Mouse (Mus musculus) heart, postnatal 0 days (tissue): Measurements from ENCODE around the gene Lrpap1. TPM values are rescaled to one million over a fixed set of nuclear protein-coding genes. Genes with fewer than 3 reads are reported as not detected.

ENCODE experiments used
- ATAC-seq: fragments of 200-750 bp; cut with Nextera tagmentation; 2 replicates; pipeline ENCODE4 v1.8.0; 2017; ENCODE audit warnings: low read depth, moderate number of reproducible peaks, moderate library complexity; ENCODE audit not compliant: insufficient read depth
- DNase-seq: peaks from one replicate; pipeline ENCODE4 v3.0.0-alpha.2; 2016; ENCODE audit warnings: low spot score
- H3K27ac ChIP-seq: fragments of 300-500 bp; sonication (generic); 2 replicates; pipeline ENCODE4 v1.5.1; 2014; ENCODE audit warnings: low read depth, mild to moderate bottlenecking
- H3K27me3 ChIP-seq: fragments of 300-500 bp; sonication (generic); 2 replicates; pipeline ENCODE4 v1.6.1; 2014; ENCODE audit warnings: low read length, mixed read lengths; ENCODE audit not compliant: control insufficient read depth, insufficient read depth
- H3K36me3 ChIP-seq: fragments of 300-500 bp; sonication (generic); replicated peaks from 2 replicates; pipeline ENCODE4 v1.6.1; 2014; ENCODE audit warnings: low read length, mixed read lengths; ENCODE audit not compliant: control insufficient read depth, insufficient read depth
- H3K4me1 ChIP-seq: fragments of 300-500 bp; sonication (generic); 2 replicates; pipeline ENCODE4 v1.6.1; 2014; ENCODE audit warnings: antibody characterized with exemption; ENCODE audit not compliant: control insufficient read depth, insufficient read depth
- H3K4me2 ChIP-seq: fragments of 300-500 bp; sonication (generic); 2 replicates; pipeline ENCODE4 v1.6.1; 2014; ENCODE audit warnings: low read depth, mild to moderate bottlenecking, low read length, moderate library complexity
- H3K4me3 ChIP-seq: fragments of 300-500 bp; sonication (generic); 2 replicates; pipeline ENCODE4 v1.5.1; 2014; ENCODE audit warnings: low read depth, low read length
- H3K9ac ChIP-seq: fragments of 300-500 bp; sonication (generic); replicated peaks from 2 replicates; pipeline ENCODE4 v1.6.1; 2014; ENCODE audit warnings: low read depth, low read length, mixed read lengths
- H3K9me3 ChIP-seq: fragments of 300-500 bp; sonication (generic); replicated peaks from 2 replicates; pipeline ENCODE4 v1.6.1; 2016; ENCODE audit warnings: low read length; ENCODE audit not compliant: control insufficient read depth
- CTCF ChIP-seq: IDR thresholded peaks from 2 replicates; pipeline ENCODE4 v1.5.1; 2016; ENCODE audit warnings: antibody characterized with exemption, control low read depth, low read depth
- EP300 ChIP-seq: IDR thresholded peaks from 2 replicates; pipeline ENCODE4 v1.6.1; 2016; ENCODE audit warnings: antibody characterized with exemption, low read depth
- WGBS: fragments of 180-500 bp; shearing (Covaris S2); extraction: QIAGEN DNeasy Blood & Tissue Kit; methylation state at CpG from one replicate; pipeline ENCODE4 v1.1.7; 2014; 5-methylcytosine and 5-hydroxymethylcytosine counted together
- polyA plus RNA-seq: library from polyadenylated mRNA; unstranded; fragments of >200 nt; fragmentation: Nextera tagmentation; extraction: Ambion mirVana; gene quantifications from 2 replicates; pipeline ENCODE4 v1.2.1, GENCODE M21; 2015
- total RNA-seq: library from RNA; depleted of rRNA; stranded (reverse); fragments of >200 nt; gene quantifications from 2 replicates; pipeline ENCODE4 v1.2.3, GENCODE M21; 2014; ENCODE audit warnings: low replicate concordance

The Lrpap1 gene
- total and polyA plus RNA-seq, 2 experiments from 2014 or later, result 43.7 to 85.8 TPM

DNA sequence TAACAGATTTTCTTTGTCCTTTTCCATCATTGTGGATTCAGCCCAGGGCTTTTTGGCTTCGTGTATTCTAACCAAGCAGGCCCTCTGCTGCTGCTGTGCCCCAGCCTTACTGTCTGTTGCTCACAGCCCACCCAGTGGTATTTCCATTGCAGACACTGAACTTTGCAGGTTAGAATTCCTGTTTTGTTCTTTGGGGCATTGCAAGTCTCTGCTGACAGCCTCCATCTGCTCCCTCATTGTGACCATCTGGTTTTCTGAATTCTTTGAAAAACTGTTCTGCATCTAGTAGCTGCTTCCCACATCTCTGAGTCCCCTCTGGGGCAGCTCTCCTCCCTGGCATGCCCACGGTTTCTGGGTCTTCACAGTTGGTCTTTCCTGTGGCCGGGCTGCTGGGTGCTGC is 35.8 kb upstream of the Lrpap1 start:
- H3K4me3 ChIP-seq, result no peak overlapping the region
- TF ChIP-seq EP300, result no peak
- no peak for TF ChIP-seq CTCF
- no peaks in the 10 kb centered on the region for H3K36me3 ChIP-seq
- H3K27me3 ChIP-seq, result no peaks in the 10 kb centered on the region
- H3K4me2 ChIP-seq, result no peak overlapping the region
- no peaks in the 10 kb centered on the region for H3K9me3 ChIP-seq
- 0 out of 2 replicates have a peak, but pooled peaks cover 2% of the 10 kb centered on the region for H3K4me1 ChIP-seq
- no peak overlapping the region for H3K9ac ChIP-seq
- H3K27ac ChIP-seq, result no peak overlapping the region
- WGBS, result 61% methylated on average over 3 of the region's 3 CpGs
- DNase-seq (no peak), ATAC-seq (no peak)

DNA sequence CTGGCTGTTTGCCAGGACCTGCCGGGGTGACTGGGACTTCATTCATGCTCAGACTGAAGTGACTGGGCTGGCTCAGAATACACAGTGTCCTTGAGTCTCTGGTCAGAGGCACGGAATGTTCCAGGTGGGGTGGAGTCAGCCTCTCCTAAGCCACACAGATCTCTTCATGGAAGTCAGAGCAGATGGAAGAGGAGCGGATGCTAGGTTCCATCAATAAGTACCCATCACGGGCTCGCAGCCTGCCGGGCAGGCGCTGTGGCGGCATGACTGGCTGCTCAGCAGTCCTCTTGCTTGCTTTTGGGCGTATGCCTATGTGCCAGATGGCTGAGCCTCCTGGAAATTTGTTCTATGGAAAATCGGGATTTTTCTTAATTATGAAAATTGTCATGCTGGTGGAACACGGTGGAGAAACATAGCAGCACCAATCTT is 32.6 kb upstream of the Lrpap1 start:
- Histone ChIP-seq H3K4me2 (no peak overlapping the region), H3K9me3 (no peaks in the 10 kb centered on the region), H3K9ac (no peak overlapping the region), H3K27me3 (no peaks in the 10 kb centered on the region), H3K27ac (no peak overlapping the region), H3K36me3 (no peaks in the 10 kb centered on the region), H3K4me3 (no peak overlapping the region), H3K4me1 (no peaks in the 10 kb centered on the region)
- TF ChIP-seq EP300 (no peak), CTCF (no peak)
- DNase-seq, result no peak
- ATAC-seq, result peak; percentile 79
- WGBS, result 58% methylated on average over 11 of the region's 11 CpGs

DNA sequence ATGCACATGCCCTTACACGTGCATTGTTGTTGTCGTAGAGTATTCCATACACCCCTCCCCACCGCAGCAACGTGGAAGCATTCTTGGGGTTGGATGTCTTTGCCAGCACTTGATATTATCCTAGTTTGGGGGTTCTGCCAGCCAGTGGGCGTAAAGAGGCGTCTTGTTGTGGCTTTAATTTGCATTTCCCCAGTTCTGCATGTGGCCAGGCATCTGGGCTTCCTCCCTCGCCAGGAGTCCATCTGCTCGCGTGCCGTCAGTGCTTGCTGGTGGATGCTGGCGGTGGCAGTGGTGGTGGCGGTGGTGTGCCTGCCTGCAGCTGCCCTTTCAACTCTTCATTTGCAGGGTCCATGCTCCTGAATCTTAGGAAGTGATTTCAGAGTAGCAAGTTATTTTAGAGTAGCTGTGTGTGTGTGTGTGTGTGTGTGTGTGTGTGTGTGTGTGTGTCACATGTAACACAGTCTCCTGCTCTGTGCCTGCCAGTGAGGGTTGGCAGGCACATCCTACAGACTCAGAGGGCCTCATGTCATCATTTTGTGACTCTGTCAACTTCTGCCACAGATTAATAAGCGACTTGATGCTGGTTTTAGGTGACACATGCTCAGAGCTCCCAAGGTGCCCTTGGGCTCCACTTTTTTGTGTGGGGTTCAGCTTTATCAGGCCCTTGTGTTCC is 32.1 kb upstream of the Lrpap1 start:
- ATAC-seq (peak; percentile 81), DNase-seq (peak; percentile 46)
- Histone ChIP-seq H3K27ac (peak overlapping the region; percentile 38; the same call in 1 of the 2 replicates), H3K27me3 (no peaks in the 10 kb centered on the region), H3K9me3 (no peaks in the 10 kb centered on the region), H3K36me3 (no peaks in the 10 kb centered on the region), H3K4me2 (no peak overlapping the region), H3K9ac (no peak overlapping the region), H3K4me3 (no peak overlapping the region), H3K4me1 (no peaks in the 10 kb centered on the region)
- TF ChIP-seq EP300 (no peak), CTCF (no peak)
- WGBS, result 47% methylated on average over 13 of the region's 13 CpGs

DNA sequence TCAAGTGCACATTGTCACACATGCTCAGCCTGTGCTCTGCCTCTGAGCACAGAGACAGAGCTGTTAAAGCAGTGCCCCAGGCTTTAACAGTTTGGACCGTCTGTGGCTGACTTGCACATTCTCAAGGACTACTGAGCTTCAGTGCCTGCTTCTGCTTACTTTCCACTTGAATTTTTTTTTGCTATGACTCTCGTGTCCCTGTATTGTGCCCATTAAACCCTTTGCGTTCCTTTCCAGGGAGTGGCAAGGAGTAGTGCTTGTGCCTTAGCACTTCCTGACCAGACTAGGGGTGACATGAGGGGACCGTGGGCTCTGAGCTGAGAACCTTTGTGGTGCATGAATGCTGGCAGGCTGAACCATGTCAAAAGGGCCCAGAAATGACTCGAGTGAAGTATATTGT is 30.3 kb upstream of the Lrpap1 start:
- Histone ChIP-seq H3K4me2 (no peak overlapping the region), H3K36me3 (no peaks in the 10 kb centered on the region), H3K9ac (no peak overlapping the region), H3K27me3 (no peaks in the 10 kb centered on the region), H3K4me1 (no peaks in the 10 kb centered on the region), H3K27ac (no peak overlapping the region), H3K9me3 (no peaks in the 10 kb centered on the region), H3K4me3 (no peak overlapping the region)
- WGBS, result 53% methylated on average over 5 of the region's 5 CpGs
- DNase-seq (no peak), ATAC-seq (no peak)
- TF ChIP-seq EP300, result no peak
- no peak for TF ChIP-seq CTCF

DNA sequence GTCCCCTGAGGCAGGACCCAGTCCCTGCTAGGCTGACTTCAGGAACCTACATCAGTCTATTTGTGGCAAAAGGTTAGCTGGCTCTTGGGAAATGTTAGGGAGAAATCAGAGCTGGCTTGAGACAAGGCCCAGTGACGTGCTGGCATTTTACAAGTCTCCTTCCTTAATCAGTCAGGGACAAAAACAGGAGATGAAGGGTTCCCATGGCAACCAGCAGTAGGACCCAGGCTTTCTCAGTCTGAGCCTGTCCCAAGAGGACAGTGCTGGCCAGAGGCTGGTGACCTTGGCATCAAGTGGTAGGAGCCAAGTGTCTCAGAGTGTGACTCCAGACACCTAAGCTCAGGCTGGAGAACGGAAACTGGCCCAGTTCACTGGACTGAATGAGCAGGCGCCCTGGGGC is 28.7 kb upstream of the Lrpap1 start:
- WGBS, result 75% methylated on average over 3 of the region's 3 CpGs

DNA sequence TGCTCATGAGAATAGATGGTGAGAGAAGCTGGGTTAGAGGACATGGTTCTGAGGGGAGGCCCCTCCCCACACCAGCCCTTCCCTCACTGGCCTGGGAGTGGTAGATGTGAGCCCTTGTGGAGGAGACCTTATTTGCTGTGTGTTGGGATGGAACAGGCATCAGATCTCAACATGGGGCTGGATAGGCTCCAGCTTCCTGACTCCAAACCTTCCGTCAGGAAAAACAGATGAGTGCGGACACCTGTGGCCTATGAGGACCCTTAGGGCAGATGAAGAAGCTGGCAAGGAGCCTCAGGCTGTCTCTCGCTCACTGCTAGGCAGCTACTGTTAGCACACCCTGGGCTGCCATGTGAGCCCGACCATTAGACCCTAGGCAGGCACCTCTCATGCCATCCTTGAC is 27.9 kb upstream of the Lrpap1 start:
- no peak overlapping the region for H3K27ac ChIP-seq
- H3K36me3 ChIP-seq, result no peaks in the 10 kb centered on the region
- TF ChIP-seq EP300 (no peak), CTCF (no peak)
- no peak overlapping the region for H3K4me2 ChIP-seq
- DNase-seq (no peak), ATAC-seq (no peak)
- 84% methylated on average over 4 of the region's 4 CpGs for whole genome bisulfite sequencing
- H3K4me1 ChIP-seq, result no peaks in the 10 kb centered on the region
- H3K27me3 ChIP-seq, result no peaks in the 10 kb centered on the region
- no peak overlapping the region for H3K4me3 ChIP-seq
- H3K9me3 ChIP-seq, result no peaks in the 10 kb centered on the region
- H3K9ac ChIP-seq, result no peak overlapping the region

More for the DNA sequence above, 28.7 kb upstream of the Lrpap1 start:
- Histone ChIP-seq H3K9me3 (no peaks in the 10 kb centered on the region), H3K4me3 (no peak overlapping the region), H3K4me1 (no peaks in the 10 kb centered on the region), H3K27me3 (no peaks in the 10 kb centered on the region), H3K36me3 (no peaks in the 10 kb centered on the region), H3K27ac (no peak overlapping the region), H3K9ac (no peak overlapping the region), H3K4me2 (no peak overlapping the region)
- TF ChIP-seq EP300, result no peak
- no peak for TF ChIP-seq CTCF
- ATAC-seq (no peak), DNase-seq (no peak)
